Mouse (Mus musculus) urinary bladder, postnatal 4 days (tissue): ENCODE measurements around the gene Hoxa5.

Experiments
- DNase-seq, 2 experiments: peaks; one replicate each; pipeline ENCODE4 v3.0.0; 2021 to 2022; ENCODE audit warnings: low spot score in 2 of 2

The Hoxa5 gene

DNA sequence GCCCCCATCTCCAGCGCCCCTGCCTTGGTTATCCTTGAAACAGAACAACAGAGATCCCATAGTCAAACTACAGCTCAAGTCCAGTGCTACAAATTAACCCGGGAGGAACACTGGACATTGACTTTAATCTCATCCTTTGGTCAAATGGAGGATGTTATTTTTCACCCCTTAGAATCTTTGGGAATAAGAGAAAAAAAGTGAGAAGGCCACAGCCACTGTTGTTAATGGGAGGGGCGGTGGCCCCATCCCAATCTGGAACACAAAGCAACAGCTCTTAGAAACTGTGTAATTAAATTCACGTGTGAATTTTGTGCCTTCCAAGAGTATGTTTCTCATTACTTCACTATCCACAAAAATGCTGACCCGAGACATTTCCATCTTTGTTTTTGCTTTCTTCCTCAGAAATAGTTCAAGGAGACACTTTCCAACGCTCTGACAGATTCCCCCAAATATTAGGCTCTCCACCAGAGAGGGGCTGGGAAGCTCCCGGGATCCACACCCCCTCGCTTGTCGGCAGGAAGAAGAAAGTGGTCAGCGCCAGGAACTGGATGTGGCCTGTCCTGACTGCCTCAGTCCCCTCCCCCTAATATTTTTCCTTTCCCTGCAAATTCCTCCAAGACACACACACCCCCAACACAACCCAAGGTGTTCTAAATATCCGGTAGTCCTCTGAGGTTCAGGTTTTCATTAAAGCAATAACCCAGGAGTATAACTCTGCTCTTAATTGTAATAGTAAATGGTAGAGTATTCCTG, 23.3 kb upstream of the Hoxa5 start:
- DNase-seq: no peak

DNA sequence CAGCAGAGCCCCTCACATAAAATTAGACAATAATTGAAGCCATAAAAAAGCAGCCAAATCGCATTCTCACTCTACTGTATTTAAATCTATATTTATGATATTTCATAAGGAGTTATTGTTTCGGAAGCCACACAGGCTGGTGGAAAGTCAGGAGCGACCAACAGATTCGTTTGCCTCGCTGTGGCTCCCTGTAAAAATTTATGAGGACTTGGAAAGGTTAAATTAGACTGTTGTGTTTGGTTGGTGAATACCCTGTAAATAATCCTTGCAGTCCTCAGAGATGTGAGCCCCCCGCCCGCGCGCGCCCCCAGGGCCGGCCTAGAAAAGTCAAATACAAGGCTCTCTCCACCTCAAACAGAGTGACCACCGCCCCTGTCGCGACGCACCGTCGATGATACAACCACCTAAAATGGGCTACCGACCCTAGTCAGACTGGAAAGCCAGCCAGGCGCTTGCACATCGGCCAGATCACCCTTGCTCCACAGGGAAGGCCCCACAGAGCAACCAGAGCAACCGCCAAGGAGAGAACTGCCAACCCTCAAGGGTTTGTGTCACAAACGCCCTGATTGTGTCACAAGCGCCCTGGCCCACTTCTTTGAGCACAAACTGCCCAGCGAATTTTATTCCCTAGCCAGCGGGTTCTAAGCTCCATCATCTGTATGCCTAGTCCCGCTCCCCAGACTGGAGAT, 22.3 kb upstream of the Hoxa5 start:
- no peak for DNase-seq

DNA sequence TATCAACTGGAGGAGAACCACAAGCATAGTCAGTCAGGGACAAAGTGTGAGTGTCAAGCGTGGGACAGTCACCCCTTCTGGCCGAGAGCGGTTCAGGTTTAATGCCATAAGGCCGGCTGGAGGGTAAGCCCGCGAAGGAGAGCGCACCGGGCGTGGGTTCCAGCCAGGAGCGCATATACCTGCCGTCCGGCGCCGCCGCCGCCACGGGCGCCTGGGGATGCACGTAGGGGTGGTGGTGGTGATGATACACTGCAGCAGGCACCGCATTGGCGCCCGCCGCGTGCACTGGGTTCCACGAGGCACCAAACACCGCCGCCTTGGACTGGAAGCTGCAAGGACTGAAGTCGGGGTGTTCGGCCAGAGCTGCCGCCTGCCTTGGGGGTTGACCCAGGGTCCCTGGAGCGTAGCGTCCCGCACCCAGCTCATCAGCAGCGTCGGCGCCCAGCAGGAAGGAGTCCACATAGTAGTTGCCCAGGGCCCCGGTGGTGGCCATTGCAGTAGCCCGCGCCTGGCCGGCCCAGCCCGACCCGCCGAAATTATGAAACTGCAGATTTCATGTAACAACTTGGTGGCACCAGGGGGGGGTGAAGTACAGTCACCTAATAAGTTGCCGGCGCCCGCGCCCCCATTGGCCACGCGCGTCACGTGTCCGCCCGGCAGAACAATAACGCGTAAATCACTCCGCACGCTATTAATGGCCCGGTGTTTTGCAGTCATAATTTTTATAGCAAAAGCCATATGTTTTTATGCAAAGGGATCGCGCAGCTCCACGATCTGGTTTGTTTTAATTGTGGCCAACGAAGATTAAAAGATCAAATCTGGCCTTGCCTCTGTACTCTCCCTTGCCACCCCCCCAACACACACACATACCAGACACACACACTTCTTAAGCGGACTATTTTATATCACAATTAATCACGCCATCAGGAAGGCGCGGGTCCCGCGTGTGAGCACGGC, 21.5 kb upstream of the Hoxa5 start:
- DNase-seq: peak; percentile 81 to 89

DNA sequence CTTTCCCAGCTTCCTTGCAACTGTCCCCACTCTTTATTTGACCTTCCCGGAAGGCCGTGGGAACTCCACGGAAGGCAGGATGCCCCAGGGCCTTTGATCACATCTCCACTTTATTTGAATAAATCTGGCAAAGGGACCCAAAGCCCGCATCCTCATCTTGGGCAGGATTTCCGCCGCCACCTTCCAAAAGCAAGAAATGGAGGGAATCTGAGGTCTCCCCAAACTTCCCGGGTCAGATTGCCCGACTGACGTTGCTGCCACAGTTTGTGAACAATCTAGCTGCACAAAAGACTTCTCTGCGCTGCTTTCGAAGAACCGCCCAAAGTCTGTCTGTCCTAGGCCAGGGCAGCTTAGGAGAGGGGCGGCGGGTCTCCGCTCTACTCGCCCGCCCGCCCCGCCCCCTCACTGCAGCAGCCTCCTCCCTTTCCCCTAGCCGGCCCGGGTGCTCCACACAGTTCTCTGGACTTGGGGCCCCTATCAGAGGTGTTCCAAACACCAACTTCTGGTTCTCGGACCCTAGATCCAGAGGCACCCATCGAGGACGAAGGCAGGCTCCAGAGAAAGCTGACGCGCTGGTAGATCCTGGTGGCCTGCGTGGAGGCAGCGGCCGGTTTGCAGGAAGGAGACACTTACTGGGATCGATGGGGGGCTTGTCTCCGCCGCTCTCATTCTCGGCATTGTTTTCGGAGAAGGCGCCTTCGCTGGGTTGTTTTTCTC, 20.7 kb upstream of the Hoxa5 start:
- DNase-seq: no peak

DNA sequence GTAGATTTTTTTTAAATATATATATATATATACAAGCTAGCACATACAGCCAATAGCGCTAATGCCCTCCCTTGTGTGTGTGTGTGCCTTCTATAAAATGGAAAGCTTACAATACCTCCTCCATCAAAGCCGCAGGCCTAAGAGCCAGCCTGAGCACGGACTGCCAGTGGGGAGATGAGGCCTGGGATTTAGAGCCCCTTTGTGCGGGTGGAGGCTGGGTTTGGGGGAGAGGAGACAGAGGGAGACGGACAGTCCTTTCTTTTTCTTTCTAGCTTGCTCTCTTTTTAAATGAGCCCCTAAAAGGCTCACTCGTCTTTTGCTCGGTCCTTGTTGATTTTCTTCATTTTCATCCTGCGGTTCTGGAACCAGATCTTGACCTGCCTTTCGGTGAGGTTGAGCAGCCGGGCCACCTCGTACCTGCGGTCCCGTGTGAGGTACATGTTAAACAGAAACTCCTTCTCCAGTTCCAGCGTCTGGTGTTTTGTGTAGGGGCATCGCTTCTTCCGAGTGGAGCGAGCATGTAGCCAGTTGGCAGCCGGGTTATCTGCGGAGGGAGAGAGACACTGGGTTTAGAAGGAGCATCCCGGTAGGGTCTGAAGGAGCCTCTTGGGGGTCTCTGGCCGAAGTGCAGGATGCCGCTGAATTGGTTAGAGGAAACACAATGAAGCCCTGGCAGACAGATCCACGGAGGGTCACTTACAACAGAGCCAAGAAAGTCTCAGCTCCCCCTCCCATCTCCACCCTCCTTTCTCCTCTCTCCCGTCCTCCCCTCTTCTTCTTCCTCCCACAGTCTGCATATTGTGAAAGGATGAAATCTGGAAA, 19.8 kb upstream of the Hoxa5 start:
- no peak for DNase-seq

DNA sequence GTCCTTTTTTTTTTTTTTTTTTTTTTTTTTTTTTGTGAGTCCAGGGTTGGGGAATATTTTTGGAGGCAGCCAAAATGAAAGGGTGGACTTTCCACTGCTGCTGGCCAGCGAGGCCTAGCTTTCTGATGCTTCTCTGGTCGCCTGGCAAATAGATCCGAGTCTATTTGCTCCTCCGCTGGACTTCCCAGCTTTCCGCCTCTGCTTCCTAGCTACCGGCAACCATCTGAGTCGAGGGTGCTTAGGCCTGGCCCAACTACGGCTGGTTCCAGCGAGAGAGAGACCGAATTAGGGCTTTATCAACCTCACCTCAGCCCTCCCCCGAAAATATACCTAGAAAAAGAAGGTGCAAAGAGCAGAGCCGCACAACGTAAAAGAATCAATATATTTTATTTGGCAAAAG, 18.3 kb upstream of the Hoxa5 start:
- peak in 1 of 2 experiments; percentile 50 for DNase-seq

DNA sequence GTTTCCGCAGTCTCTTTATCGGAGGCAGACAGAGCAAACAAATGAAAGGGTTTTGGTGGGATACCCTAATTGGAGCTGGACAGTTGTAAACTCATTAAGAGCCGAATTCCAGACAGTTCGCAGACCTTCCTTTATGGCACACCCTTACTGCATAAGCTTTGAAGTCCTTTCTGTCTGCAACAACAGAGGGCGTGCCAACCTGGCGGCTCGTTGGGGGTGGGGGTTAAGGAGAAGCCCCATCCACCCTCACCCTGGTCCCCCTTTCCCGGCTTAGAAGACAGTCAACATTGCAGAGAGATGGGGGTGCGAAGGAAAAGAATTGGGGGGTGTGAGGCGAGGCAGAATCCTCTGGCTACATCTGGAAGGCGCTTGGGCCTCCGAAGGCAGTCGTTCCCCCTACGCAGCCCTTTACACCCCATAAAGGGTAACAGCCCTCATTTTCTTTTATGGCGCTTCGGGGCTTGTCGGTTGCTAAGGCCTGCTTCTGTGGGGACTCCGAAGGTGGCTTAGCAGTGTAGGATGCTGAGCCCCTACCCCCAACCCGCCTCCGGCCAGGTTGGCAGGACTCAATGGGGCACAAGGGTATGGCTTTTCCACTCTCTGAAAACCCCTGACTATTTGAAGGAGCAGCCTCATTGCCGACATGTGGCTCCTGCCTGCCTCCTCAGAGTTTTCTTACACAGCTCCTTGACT, 17.8 kb upstream of the Hoxa5 start:
- no peak for DNase-seq

DNA sequence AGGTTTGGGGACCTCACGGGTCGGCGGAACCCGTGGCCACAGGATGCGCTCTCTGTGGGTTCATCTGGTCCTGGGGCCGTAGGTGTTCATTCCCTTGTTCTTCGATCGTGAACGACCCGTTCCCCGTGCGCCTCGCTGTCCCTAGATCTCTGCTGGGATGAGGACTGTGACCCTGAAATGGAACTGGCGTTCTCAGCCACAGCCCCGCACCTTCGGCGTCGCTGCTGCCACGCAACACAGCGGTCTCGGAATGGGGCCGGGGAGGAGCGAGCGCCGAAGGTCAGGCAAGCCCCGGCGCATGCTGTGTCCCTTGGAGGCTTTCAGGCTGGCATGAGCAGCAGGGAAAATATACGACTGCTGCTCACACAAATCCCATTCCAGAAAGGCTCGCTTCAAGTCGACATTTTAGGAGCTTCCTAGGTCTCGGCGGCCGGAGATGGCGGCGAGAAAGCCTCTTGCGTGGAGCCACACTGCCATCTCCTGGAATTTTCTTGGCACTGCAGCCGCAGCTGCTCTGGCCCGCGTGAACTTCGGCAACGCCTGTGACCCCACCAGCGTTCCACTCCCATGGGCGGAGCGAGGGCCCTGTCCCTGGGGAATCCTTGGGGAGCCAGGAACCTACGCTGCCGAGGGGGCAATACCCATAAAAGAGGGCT, 17.1 kb upstream of the Hoxa5 start, which contains the start of gene Hoxa7:
Hoxa7 (minus strand) TSS at position 518 of the 656 bp plus-strand sequence.
- peak; percentile 90 to 91 for DNase-seq

DNA sequence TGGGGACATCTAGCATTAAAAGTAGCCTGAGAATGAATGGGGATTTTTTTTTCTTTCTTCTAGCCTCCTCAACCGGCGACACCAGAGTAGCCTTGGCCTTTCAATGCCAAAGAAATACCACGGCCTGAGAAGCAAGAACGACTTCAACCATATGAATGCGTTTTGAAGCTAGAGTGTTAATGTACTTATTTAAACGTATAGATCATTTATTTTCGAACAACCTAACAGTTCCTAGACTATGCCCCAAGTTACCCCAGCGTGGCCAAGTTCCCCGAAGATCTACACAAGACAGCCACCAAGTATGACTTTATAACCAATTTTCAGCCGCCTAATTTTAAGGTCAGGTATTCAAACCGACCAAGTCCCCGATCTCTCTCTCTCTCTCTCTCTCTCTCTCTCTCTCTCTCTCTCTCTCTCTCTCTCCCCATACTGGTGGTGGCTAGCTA, 16.5 kb upstream of the Hoxa5 start:
- no peak for DNase-seq

DNA sequence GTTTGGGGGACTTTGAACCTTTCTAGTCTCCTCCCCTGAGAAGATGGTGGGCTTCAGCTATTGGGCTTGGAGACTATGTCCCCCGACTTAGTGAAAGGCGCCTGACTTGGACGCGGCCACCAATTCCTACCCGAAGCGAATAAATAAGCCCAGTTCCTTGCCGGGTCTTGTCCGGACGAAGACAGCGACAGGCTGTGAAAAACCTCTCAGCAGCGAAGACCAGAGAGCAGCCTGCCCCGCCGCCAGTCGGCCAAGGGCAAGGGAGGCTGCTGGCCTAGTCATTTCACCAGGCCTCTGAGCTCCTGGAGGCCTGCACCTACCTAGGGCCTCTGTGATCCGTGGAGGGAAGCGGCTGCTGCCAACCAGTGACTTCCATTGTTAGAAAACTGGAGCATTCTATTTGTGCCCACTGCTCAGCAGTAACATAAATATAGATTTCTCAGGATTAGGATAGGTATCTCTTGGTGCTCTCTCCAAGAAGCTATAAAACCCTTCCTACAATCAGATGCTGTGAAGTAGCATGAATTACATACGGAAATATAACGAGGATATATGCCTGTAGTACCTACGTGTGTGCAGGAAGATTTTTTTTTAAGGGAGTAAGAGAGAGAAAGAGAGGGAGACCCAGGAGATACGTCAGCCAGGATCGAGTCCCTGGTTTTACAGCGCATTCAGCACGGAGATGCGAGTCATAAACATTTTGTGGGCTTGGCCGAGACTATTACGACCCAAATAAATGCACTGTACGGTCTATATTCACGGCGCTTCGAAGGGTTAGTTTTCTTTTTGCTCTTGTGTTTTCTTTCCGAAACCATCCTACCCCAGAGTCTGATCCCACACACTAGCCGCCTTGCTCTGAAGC, 15.8 kb upstream of the Hoxa5 start:
- DNase-seq: no peak

DNA sequence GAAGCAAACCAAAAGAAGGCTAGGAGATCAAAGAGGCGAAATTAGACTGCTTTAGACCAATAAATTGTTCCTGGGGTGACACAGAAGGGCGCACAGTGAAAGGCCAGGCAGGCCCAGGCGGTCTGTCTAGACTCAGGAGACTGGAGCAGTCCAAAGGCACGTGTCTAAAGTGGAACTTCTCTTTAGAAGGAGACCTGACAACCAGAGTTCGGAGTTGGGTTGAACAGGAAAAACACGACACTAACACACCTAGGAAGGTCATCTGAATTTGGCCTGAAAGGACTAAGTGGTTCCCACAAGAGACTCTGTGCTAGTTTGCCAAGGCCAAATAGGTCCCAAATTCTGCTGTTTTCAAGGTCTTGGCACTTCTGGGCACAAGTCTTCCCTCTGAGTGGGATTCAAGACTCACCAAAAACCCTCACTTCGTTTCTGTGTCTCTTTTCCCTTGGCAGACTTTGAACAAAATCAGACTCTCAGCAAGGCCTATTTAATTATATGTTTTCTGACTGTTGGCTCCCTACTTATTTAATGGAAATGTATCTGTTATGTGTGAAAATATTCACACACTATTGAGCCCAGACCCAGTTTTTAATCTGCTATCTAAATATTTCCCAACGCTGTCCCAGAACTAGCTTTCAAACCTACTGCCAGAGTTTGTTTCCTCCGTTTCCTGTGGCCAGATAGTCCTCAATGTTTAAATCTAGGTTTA, 15.0 kb upstream of the Hoxa5 start:
- DNase-seq: no peak

DNA sequence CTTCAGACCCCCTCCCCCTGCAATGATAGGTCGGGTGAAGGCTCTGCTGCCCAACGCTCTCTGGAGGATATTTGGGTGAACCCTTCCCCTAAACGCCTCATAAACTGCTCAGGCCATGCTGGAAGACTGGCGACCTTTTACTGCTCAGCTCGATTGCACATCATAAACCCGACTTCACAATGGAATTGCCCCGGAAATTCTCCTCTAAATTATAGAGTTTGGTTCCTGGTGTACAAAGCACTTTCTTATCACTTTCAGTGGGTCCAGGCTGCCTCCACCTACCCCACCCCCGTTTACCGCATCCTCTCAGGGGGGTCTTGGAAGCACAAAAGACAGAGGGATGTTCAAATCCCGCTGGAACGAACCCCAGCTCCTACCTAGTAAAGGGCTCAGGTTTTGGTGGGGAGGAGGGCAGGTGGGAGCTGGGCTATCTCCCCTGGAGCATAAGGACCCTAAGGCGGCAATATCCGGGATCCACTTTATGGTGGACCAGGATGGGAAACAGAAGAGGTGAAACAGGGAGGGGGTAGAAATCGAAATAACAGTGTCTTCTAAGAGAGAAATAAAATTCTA, 14.3 kb upstream of the Hoxa5 start:
- DNase-seq: no peak

DNA sequence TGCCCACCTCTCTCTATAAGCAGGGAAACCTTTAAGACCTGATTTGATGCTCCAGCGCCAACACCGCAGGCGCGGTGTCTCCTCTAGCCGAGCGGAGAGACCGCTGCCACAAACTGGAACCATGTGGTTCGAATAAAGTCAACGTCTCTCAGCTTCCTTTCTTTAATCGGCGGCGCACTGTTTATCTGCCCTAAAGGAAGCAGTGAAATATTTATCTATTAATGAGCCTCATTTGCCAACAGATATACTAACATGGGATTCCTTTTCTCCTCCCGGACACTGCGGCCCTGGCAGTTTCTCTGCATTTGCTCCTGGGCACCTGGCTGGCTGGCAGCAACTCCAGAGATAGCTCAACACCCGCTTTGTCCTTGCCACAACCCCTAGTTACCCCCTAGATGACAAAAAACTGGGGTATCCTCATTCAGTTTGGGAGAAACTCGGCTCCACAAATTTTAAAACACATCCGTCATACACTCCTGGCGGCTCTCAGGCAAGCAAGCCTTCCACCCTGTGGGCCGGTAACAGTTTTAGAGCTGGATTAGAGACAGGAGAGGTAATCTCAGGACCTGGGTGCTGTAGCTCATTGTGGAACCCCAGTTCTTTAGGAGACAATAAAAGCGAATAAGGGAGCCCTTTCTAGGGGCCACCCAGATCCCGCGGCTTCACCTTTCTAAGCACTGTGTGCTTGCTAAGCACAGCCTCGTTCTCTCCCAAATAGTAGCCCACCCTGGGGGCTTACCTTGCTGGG, 13.7 kb upstream of the Hoxa5 start:
- DNase-seq: peak in 1 of 2 experiments; percentile 16

DNA sequence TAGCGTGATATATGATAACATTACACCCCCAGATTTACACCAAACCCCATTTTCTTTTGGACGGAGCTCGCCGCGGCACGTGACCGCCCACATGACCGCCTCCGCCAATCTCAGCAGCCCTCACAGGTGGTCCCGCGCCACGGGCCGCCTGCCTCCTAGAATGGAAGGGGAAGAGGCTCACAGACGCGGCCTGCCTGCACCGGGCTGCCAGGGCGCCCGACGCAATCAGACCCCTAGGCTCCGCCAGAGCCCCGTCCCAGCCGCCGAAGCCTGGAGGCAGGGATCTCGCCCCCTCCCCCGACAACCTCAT, 13.0 kb upstream of the Hoxa5 start:
- peak; percentile 80 to 83 for DNase-seq

DNA sequence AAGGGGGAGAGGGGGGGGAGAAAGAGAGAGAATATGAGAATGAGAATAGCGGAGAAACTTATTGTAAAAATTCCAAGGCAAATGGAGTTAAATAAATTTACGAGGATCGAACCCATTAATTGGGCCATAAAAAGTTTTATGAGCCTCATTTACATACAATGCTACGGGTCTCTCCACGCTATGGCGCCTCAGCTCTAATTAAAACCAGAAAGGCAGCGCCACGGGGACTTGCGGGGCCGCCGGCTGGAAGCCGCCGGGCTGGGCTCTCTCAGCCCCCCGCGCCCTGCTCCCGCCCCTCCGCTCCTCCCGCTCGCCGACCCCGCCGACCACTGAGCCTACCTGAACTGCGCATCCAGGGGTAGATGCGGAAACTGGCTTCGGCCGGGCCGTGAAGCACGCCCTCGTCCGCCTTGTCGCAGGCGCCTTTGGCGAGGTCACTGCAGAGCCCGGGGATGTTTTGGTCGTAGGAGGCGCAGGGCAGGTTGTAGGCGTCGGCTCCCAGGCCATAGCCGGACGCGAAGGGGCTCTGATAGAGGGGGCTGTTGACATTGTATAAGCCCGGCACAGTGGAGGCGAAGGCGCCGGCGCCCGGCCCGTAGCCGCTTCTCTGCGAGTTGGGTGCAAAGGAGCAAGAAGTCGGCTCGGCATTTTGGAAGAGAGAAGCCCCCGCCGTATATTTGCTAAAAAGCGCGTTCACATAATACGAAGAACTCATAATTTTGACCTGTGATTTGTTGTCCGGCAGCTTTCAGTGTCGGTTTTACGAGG, 12.5 kb upstream of the Hoxa5 start:
- DNase-seq: peak; percentile 33 to 59
